Mouse (Mus musculus) brain, embryonic 14.5 days (tissue): ENCODE results near the gene Erich4.

Source experiments
- CTCF ChIP-seq: fragments of 200-500 bp; IDR thresholded peaks from 2 replicates; pipeline ENCODE4 v1.5.1; 2012; ENCODE audit warnings: inconsistent platforms, mild to moderate bottlenecking, moderate library complexity, borderline replicate concordance; ENCODE audit not compliant: insufficient read depth, insufficient read length; ENCODE audit errors: extremely low read depth
- POLR2A ChIP-seq: fragments of 200-500 bp; IDR thresholded peaks from 2 replicates; pipeline ENCODE4 v1.6.1; 2012; ENCODE audit warnings: mild to moderate bottlenecking, inconsistent platforms, borderline replicate concordance; ENCODE audit not compliant: poor library complexity, insufficient read depth, insufficient read length, severe bottlenecking; ENCODE audit errors: extremely low read depth

DNA sequence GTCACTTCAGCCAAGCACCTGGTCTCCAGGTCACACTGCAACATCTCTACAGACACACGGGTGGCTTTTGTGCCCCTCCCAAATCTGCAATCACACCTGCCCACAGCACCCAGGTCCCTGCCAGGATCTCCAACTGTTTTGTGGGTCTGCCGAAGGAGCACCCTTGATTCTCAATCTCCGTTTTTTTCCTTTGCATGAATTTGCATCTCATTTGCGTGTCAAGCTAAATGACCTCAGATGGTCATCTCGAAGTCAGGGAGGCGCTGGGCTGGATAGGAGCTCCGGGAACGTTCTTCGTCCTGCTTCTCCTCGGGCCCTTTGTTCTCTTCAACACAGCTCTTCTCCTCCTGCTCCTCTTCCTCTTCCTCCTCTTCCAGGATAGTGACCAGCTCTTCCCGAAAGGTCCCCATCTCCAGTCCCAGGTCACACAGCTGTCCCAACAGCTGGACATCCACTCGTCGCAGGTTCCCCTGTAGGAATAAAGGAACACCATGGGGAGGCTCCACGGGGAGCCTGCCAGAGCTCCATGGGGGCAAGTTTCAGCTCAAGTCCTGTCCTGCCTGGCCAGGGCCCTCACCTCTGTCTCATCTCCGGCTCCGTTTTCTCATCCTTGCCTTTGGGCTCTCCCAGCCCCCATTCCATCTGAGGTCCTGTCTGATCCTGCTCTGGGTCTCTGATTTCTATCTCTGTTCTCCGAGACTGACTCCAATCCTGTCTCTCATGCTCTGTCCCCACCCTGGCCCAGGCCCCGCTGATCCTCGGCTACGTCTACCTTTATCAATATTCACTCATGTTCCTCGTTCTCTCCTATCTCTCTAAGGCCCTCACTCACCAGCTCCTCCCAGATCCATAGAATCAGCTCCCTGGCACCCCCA is 624 bp downstream of the Erich4 start:
- TF ChIP-seq CTCF (no peak), POLR2A (no peak)
